7 mouse cellular contexts compared by ENCODE assay signal in the genomic region with DNA sequence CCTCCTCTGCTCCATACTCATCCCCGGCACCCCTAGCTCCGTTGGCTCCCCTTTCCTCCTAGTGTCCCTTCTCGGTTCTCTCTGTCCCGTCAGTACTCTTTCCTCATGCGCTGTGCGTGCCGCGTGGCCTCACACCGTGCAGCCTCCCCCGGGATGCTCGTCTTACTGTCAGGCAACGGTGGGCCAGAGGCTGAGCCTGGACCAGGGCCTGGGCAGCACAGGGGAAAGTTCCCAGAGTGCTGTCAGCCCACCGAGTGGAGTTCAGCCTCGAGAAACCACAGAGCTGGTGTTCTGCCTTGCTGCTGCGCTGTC. TPM values are rescaled to one million over a fixed set of nuclear protein-coding genes. Genes with fewer than 3 reads are reported as not detected.
A peak's percentile ranks its signal among the peaks of the same experiment; 100 is the strongest.
DNase-seq lines count a peak whose midpoint lies in the region; ATAC-seq and TF ChIP-seq lines count a peak whose summit lies in the region.

No protein-coding gene starts in this region.

- peak overlapping the region; percentile 66 for H3K9ac ChIP-seq in heart, postnatal 0 days (replicated peaks; ENCODE audit: low read depth, low read length)
- peak overlapping the region; percentile 74 for H3K9ac ChIP-seq in liver, postnatal 0 days (replicated peaks)
- H3K9ac ChIP-seq in stomach, postnatal 0 days (ENCODE audit: low read length) = peak overlapping the region; percentile 79

- no peaks in the 10 kb centered on the region for H3K27me3 ChIP-seq in embryonic facial prominence, embryonic 10.5 days (replicated peaks; ENCODE audit: low read depth, poor library complexity, severe bottlenecking)
- H3K27me3 ChIP-seq in heart, postnatal 0 days (ENCODE audit: control insufficient read depth, insufficient read depth, low read length) = no peaks in the 10 kb centered on the region
- no peaks in the 10 kb centered on the region for H3K27me3 ChIP-seq in liver, postnatal 0 days (ENCODE audit: insufficient read depth, low read length)
- no peaks in the 10 kb centered on the region for H3K27me3 ChIP-seq in stomach, postnatal 0 days (ENCODE audit: control insufficient read depth, insufficient read depth, low read length)

- H3K9me3 ChIP-seq in embryonic facial prominence, embryonic 10.5 days = no peaks in the 10 kb centered on the region
- no peaks in the 10 kb centered on the region for H3K9me3 ChIP-seq in heart, postnatal 0 days (replicated peaks; ENCODE audit: control insufficient read depth, low read length)
- no peaks in the 10 kb centered on the region for H3K9me3 ChIP-seq in liver, postnatal 0 days (ENCODE audit: low read length)
- no peaks in the 10 kb centered on the region for H3K9me3 ChIP-seq in stomach, postnatal 0 days (ENCODE audit: control insufficient read depth, low read length)

- peak; percentile 12 to 26 for DNase-seq in spleen, postnatal 14 days (ENCODE audit: low spot score in 2 of 2)
- no peak for DNase-seq in spleen, adult 18-20 months
- peak; percentile 44 for DNase-seq in embryonic facial prominence, embryonic 10.5 days (ENCODE audit: low spot score)
- DNase-seq in heart, postnatal 0 days (ENCODE audit: low spot score) = peak; percentile 22
- DNase-seq in liver, postnatal 0 days = no peak
- no peak for DNase-seq in stomach, postnatal 0 days (ENCODE audit: low spot score)
- no peak for DNase-seq in layer of hippocampus, postnatal 10 days (ENCODE audit: low spot score in 2 of 2)

- 2% methylated on average over 15 of the region's 15 CpGs for WGBS in embryonic facial prominence, embryonic 10.5 days
- WGBS in heart, postnatal 0 days = 0% methylated on average over 15 of the region's 15 CpGs
- under 1% methylated on average over 15 of the region's 15 CpGs for WGBS in liver, postnatal 0 days (ENCODE audit: insufficient replicate concordance)
- WGBS in stomach, postnatal 0 days = under 1% methylated on average over 15 of the region's 15 CpGs

- peak; percentile 27; the same call in 1 of the 2 replicates for ATAC-seq in heart, postnatal 0 days (ENCODE audit: insufficient read depth, low read depth)
- ATAC-seq in liver, postnatal 0 days = peak; percentile 45
- ATAC-seq in stomach, postnatal 0 days (ENCODE audit: low FRiP score, low TSS enrichment) = peak; percentile 43

- peaks cover 5% of the 10 kb centered on the region; the same call in 1 of the 2 replicates for H3K36me3 ChIP-seq in embryonic facial prominence, embryonic 10.5 days (replicated peaks)
- no peaks in the 10 kb centered on the region for H3K36me3 ChIP-seq in heart, postnatal 0 days (replicated peaks; ENCODE audit: control insufficient read depth, insufficient read depth, low read length)
- H3K36me3 ChIP-seq in liver, postnatal 0 days (replicated peaks; ENCODE audit: insufficient read depth, low read length) = no peaks in the 10 kb centered on the region
- no peaks in the 10 kb centered on the region for H3K36me3 ChIP-seq in stomach, postnatal 0 days (ENCODE audit: control insufficient read depth, insufficient read depth, low read length)

- H3K4me3 ChIP-seq in embryonic facial prominence, embryonic 10.5 days = peak overlapping the region; percentile 96
- H3K4me3 ChIP-seq in heart, postnatal 0 days (ENCODE audit: low read depth, low read length) = peak overlapping the region; percentile 77
- peak overlapping the region; percentile 89 for H3K4me3 ChIP-seq in liver, postnatal 0 days (ENCODE audit: low read depth, low read length)
- peak overlapping the region; percentile 83 for H3K4me3 ChIP-seq in stomach, postnatal 0 days (ENCODE audit: low read depth, low read length)

- TF ChIP-seq EP300 in heart, postnatal 0 days (IDR thresholded peaks at IDR 0.05; ENCODE audit: low read depth) = no peak
- no peak for TF ChIP-seq EP300 in liver, postnatal 0 days (IDR thresholded peaks at IDR 0.05; ENCODE audit: low read depth)
- TF ChIP-seq EP300 in stomach, postnatal 0 days (optimal IDR thresholded peaks at IDR 0.05) = no peak

- H3K27ac ChIP-seq in embryonic facial prominence, embryonic 10.5 days (replicated peaks) = peak overlapping the region; percentile 90
- peak overlapping the region; percentile 87 for H3K27ac ChIP-seq in heart, postnatal 0 days (ENCODE audit: low read depth)
- peak overlapping the region; percentile 86 for H3K27ac ChIP-seq in liver, postnatal 0 days (ENCODE audit: low read depth)
- peak overlapping the region; percentile 83 for H3K27ac ChIP-seq in stomach, postnatal 0 days (replicated peaks)

- no peak for TF ChIP-seq CTCF in heart, postnatal 0 days (IDR thresholded peaks at IDR 0.05; ENCODE audit: low read depth)
- no peak for TF ChIP-seq CTCF in liver, postnatal 0 days (IDR thresholded peaks at IDR 0.05; ENCODE audit: low read depth)
- TF ChIP-seq CTCF in stomach, postnatal 0 days (IDR thresholded peaks at IDR 0.05; ENCODE audit: low read depth) = no peak

- H3K4me2 ChIP-seq in heart, postnatal 0 days (ENCODE audit: low read depth, low read length) = peak overlapping the region; percentile 78
- H3K4me2 ChIP-seq in liver, postnatal 0 days (ENCODE audit: low read depth, low read length) = peak overlapping the region; percentile 98
- peak overlapping the region; percentile 92 for H3K4me2 ChIP-seq in stomach, postnatal 0 days (replicated peaks; ENCODE audit: low read depth)

- H3K4me1 ChIP-seq in embryonic facial prominence, embryonic 10.5 days = peaks cover 27% of the 10 kb centered on the region
- peaks cover 22% of the 10 kb centered on the region for H3K4me1 ChIP-seq in heart, postnatal 0 days (ENCODE audit: control insufficient read depth, insufficient read depth)
- peaks cover 43% of the 10 kb centered on the region for H3K4me1 ChIP-seq in liver, postnatal 0 days (ENCODE audit: insufficient read depth)
- H3K4me1 ChIP-seq in stomach, postnatal 0 days (replicated peaks; ENCODE audit: control insufficient read depth, insufficient read depth) = peaks cover 6% of the 10 kb centered on the region; the same call in 1 of the 2 replicates

RNA-seq across cellular contexts. Expression of gene Ippk, which starts 0.5 kb away (rescaled TPM):
- 18.3 and 20.4 TPM in 2 replicates for polyA plus RNA-seq in embryonic facial prominence, embryonic 10.5 days (2016; fragmentation: Nextera tagmentation; extraction: Ambion mirVana)
- total RNA-seq in heart, postnatal 0 days (2014; rRNA removed; ENCODE audit: low replicate concordance) = 8.0 and 22.3 TPM in 2 replicates
- 8.2 and 9.3 TPM in 2 replicates for polyA plus RNA-seq in heart, postnatal 0 days (2015; fragmentation: Nextera tagmentation; extraction: Ambion mirVana)
- polyA plus RNA-seq in liver, postnatal 0 days (2015; fragmentation: Nextera tagmentation; extraction: Ambion mirVana) = 5.9 and 6.0 TPM in 2 replicates
- polyA plus RNA-seq in stomach, postnatal 0 days (2015; fragmentation: Nextera tagmentation; extraction: Ambion mirVana) = 22.1 and 23.4 TPM in 2 replicates
- 10 to 100 TPM; 16.4 to 16.8 TPM for total RNA-seq in layer of hippocampus, postnatal 10 days (2021)

Comparison
In these comparisons a context has a peak if more than half of its experiments do, and no peak if none do; other contexts are left out.
1. DNase-seq: peak in spleen, postnatal 14 days (2 of 2), embryonic facial prominence, embryonic 10.5 days (single experiment) and heart, postnatal 0 days (single experiment); none in spleen, adult 18-20 months (0 of 2), liver, postnatal 0 days (single experiment), stomach, postnatal 0 days (single experiment) and layer of hippocampus, postnatal 10 days (0 of 2).
2. Peak in every context shown above with its lines, with median percentiles within 50 percentile points of each other: H3K27ac ChIP-seq, H3K4me3 ChIP-seq, ATAC-seq, H3K4me2 ChIP-seq and H3K9ac ChIP-seq.